Mouse (Mus musculus) heart, embryonic 15.5 days (tissue): ENCODE results near the gene Mybl2. TPM values are rescaled to one million over a fixed set of nuclear protein-coding genes. Genes with fewer than 3 reads are reported as not detected.
"Not testable (repeated sequence)": the region's sequence is repeated elsewhere in the genome, so short reads cannot be mapped to it uniquely, and the experiment has no call there.

ENCODE experiments used
- ATAC-seq: fragments of 200-750 bp; cut with Nextera tagmentation; replicated peaks from 2 replicates; pipeline ENCODE4 v1.8.0; 2017; ENCODE audit warnings: low read depth, moderate TSS enrichment; ENCODE audit not compliant: insufficient number of reproducible peaks, insufficient read depth, low FRiP score
- H3K27ac ChIP-seq: fragments of 300-500 bp; sonication (generic); 2 replicates; pipeline ENCODE4 v1.5.1; 2015; ENCODE audit warnings: mild to moderate bottlenecking, inconsistent platforms
- H3K27me3 ChIP-seq: fragments of 300-500 bp; sonication (generic); 2 replicates; pipeline ENCODE4 v1.6.1; 2015; ENCODE audit warnings: inconsistent platforms
- H3K36me3 ChIP-seq: fragments of 300-500 bp; sonication (generic); 2 replicates; pipeline ENCODE4 v1.6.1; 2015; ENCODE audit warnings: mild to moderate bottlenecking, inconsistent platforms
- H3K4me1 ChIP-seq: fragments of 300-500 bp; sonication (generic); replicated peaks from 2 replicates; pipeline ENCODE4 v1.6.1; 2015; ENCODE audit warnings: inconsistent platforms
- H3K4me2 ChIP-seq: fragments of 300-500 bp; sonication (generic); 2 replicates; pipeline ENCODE4 v1.6.1; 2015; ENCODE audit warnings: inconsistent platforms, mild to moderate bottlenecking, moderate library complexity
- H3K4me3 ChIP-seq: fragments of 300-500 bp; sonication (generic); 2 replicates; pipeline ENCODE4 v1.5.1; 2015; ENCODE audit warnings: mild to moderate bottlenecking, inconsistent platforms
- H3K9ac ChIP-seq: fragments of 300-500 bp; sonication (generic); 2 replicates; pipeline ENCODE4 v1.6.1; 2015; ENCODE audit warnings: mild to moderate bottlenecking, inconsistent platforms
- H3K9me3 ChIP-seq: fragments of 300-500 bp; sonication (generic); replicated peaks from 2 replicates; pipeline ENCODE4 v1.6.1; 2016; ENCODE audit warnings: inconsistent platforms
- WGBS: fragments of 180-500 bp; shearing (Covaris S2); methylation state at CpG from one replicate; pipeline ENCODE4 v1.1.7; 2015; ENCODE audit warnings: mixed read lengths; 5-methylcytosine and 5-hydroxymethylcytosine counted together
- polyA plus RNA-seq: library from polyadenylated mRNA; unstranded; fragments of >200 nt; fragmentation: Nextera tagmentation; extraction: Ambion mirVana; gene quantifications from 2 replicates; pipeline ENCODE4 v1.2.1, GENCODE M21; 2015

Mybl2 gene
- polyA plus RNA-seq, 1 experiment from 2014 or later = 12.0 TPM

- H3K36me3 ChIP-seq = 0 out of 2 replicates have a peak, but pooled peaks cover 4% of the 10 kb centered on the region
- no peak overlapping the region for H3K4me2 ChIP-seq
- H3K4me3 ChIP-seq = no peak overlapping the region
- no peak for ATAC-seq
- WGBS = 70% methylated on average over 4 of the region's 4 CpGs
- H3K4me1 ChIP-seq = peaks cover 28% of the 10 kb centered on the region
- H3K27me3 ChIP-seq = no peaks in the 10 kb centered on the region
- no peak overlapping the region for H3K9ac ChIP-seq
- no peaks in the 10 kb centered on the region for H3K9me3 ChIP-seq
- H3K27ac ChIP-seq = no peak overlapping the region
These were observed 1.7 kb upstream of the Mybl2 start for GRCm38 (mm10) chr2:163052826-163053225.

GRCm38 (mm10) chr2:163054891-163055494, 506 bp downstream of the Mybl2 start:
- H3K36me3 ChIP-seq = 0 out of 2 replicates have a peak, but pooled peaks cover 4% of the 10 kb centered on the region
- ATAC-seq = no peak
- peak overlapping the region; percentile 45; the same call in 1 of the 2 replicates for H3K27ac ChIP-seq
- peak overlapping the region; percentile 99 for H3K4me2 ChIP-seq
- peaks cover 28% of the 10 kb centered on the region for H3K4me1 ChIP-seq
- peak overlapping the region; percentile 63 for H3K9ac ChIP-seq
- under 1% methylated on average over 38 of the region's 38 CpGs for WGBS
- H3K27me3 ChIP-seq = no peaks in the 10 kb centered on the region
- H3K9me3 ChIP-seq = no peaks in the 10 kb centered on the region
- H3K4me3 ChIP-seq = peak overlapping the region; percentile 68

GRCm38 (mm10) chr2:163055715-163056114, 1.2 kb downstream of the Mybl2 start:
- H3K27me3 ChIP-seq = no peaks in the 10 kb centered on the region
- H3K9me3 ChIP-seq = no peaks in the 10 kb centered on the region
- 15% methylated on average over 5 of the region's 5 CpGs for WGBS
- no peak for ATAC-seq
- H3K4me2 ChIP-seq = peak overlapping the region; percentile 99
- H3K36me3 ChIP-seq = no peaks in the 10 kb centered on the region
- peaks cover 28% of the 10 kb centered on the region for H3K4me1 ChIP-seq
- no peak overlapping the region for H3K27ac ChIP-seq
- peak overlapping the region; percentile 68 for H3K4me3 ChIP-seq
- peak overlapping the region; percentile 63 for H3K9ac ChIP-seq

- no peaks in the 10 kb centered on the region for H3K36me3 ChIP-seq
- no peak overlapping the region; the same call in 1 of the 2 replicates for H3K4me2 ChIP-seq
- H3K4me1 ChIP-seq = peaks cover 28% of the 10 kb centered on the region
- no peak for ATAC-seq
- no peaks in the 10 kb centered on the region for H3K27me3 ChIP-seq
- WGBS = 72% methylated on average over 9 of the region's 9 CpGs
- no peak overlapping the region for H3K4me3 ChIP-seq
- no peak overlapping the region for H3K9ac ChIP-seq
- no peak overlapping the region for H3K27ac ChIP-seq
- no peaks in the 10 kb centered on the region for H3K9me3 ChIP-seq
These were observed 2.1 kb downstream of the Mybl2 start for GRCm38 (mm10) chr2:163056584-163056983.

GRCm38 (mm10) chr2:163058981-163059380, 4.5 kb downstream of the Mybl2 start:
- H3K9ac ChIP-seq, H3K4me2 ChIP-seq, H3K27ac ChIP-seq, H3K9me3 ChIP-seq, H3K27me3 ChIP-seq, ATAC-seq, H3K4me3 ChIP-seq, H3K36me3 ChIP-seq: not testable (repeated sequence)
- peaks cover 23% of the 10 kb centered on the region for H3K4me1 ChIP-seq
- WGBS = 88% methylated on average over 7 of the region's 7 CpGs

- no peak overlapping the region for H3K9ac ChIP-seq
- no peak overlapping the region for H3K4me2 ChIP-seq
- H3K9me3 ChIP-seq = no peaks in the 10 kb centered on the region
- 79% methylated on average over 6 of the region's 6 CpGs for WGBS
- H3K4me1 ChIP-seq = peaks cover 10% of the 10 kb centered on the region
- H3K4me3 ChIP-seq = no peak overlapping the region
- no peaks in the 10 kb centered on the region for H3K36me3 ChIP-seq
- ATAC-seq = no peak
- no peak overlapping the region for H3K27ac ChIP-seq
- no peaks in the 10 kb centered on the region for H3K27me3 ChIP-seq
These were observed 6.1 kb downstream of the Mybl2 start for GRCm38 (mm10) chr2:163060630-163061029.

- WGBS = 71% methylated on average over 8 of the region's 8 CpGs
- H3K27me3 ChIP-seq = no peaks in the 10 kb centered on the region
- no peak for ATAC-seq
- H3K9me3 ChIP-seq = no peaks in the 10 kb centered on the region
- no peak overlapping the region for H3K4me2 ChIP-seq
- H3K9ac ChIP-seq = no peak overlapping the region
- H3K27ac ChIP-seq = no peak overlapping the region
- H3K4me1 ChIP-seq = peaks cover 3% of the 10 kb centered on the region; the same call in 1 of the 2 replicates
- H3K36me3 ChIP-seq = no peaks in the 10 kb centered on the region
- H3K4me3 ChIP-seq = no peak overlapping the region
These were observed 7.0 kb downstream of the Mybl2 start for GRCm38 (mm10) chr2:163061203-163062118.

GRCm38 (mm10) chr2:163062119-163062508, 7.6 kb downstream of the Mybl2 start:
- 84% methylated on average over 6 of the region's 6 CpGs for WGBS
- no peaks in the 10 kb centered on the region for H3K9me3 ChIP-seq
- H3K36me3 ChIP-seq = no peaks in the 10 kb centered on the region
- no peak overlapping the region for H3K9ac ChIP-seq
- no peaks in the 10 kb centered on the region for H3K27me3 ChIP-seq
- H3K27ac ChIP-seq = no peak overlapping the region
- H3K4me3 ChIP-seq = no peak overlapping the region
- no peak overlapping the region for H3K4me2 ChIP-seq
- no peak for ATAC-seq
- no peaks in the 10 kb centered on the region for H3K4me1 ChIP-seq

- no peaks in the 10 kb centered on the region for H3K9me3 ChIP-seq
- WGBS = 81% methylated on average over 6 of the region's 6 CpGs
- no peak overlapping the region for H3K4me3 ChIP-seq
- H3K9ac ChIP-seq = no peak overlapping the region
- no peak overlapping the region for H3K27ac ChIP-seq
- H3K36me3 ChIP-seq = no peaks in the 10 kb centered on the region
- H3K4me1 ChIP-seq = no peaks in the 10 kb centered on the region
- no peaks in the 10 kb centered on the region for H3K27me3 ChIP-seq
- no peak for ATAC-seq
- no peak overlapping the region for H3K4me2 ChIP-seq
These were observed 11.8 kb downstream of the Mybl2 start for GRCm38 (mm10) chr2:163066326-163066725.

- H3K27me3 ChIP-seq = no peaks in the 10 kb centered on the region
- no peak overlapping the region for H3K4me3 ChIP-seq
- WGBS = 79% methylated on average over 1 of the region's 1 CpGs
- ATAC-seq = no peak
- H3K4me1 ChIP-seq = no peaks in the 10 kb centered on the region
- H3K9ac ChIP-seq = no peak overlapping the region
- no peaks in the 10 kb centered on the region for H3K9me3 ChIP-seq
- no peaks in the 10 kb centered on the region for H3K36me3 ChIP-seq
- no peak overlapping the region for H3K27ac ChIP-seq
- no peak overlapping the region for H3K4me2 ChIP-seq
These were observed 12.7 kb downstream of the Mybl2 start for GRCm38 (mm10) chr2:163067233-163067632.

- Histone ChIP-seq H3K27me3 (no peaks in the 10 kb centered on the region), H3K36me3 (no peaks in the 10 kb centered on the region; the same call in 1 of the 2 replicates), H3K9me3 (no peaks in the 10 kb centered on the region), H3K4me3 (no peak overlapping the region), H3K4me2 (no peak overlapping the region), H3K27ac (no peak overlapping the region), H3K9ac (no peak overlapping the region), H3K4me1 (no peaks in the 10 kb centered on the region)
- 83% methylated on average over 3 of the region's 3 CpGs for WGBS
- no peak for ATAC-seq
These were observed 15.7 kb downstream of the Mybl2 start for GRCm38 (mm10) chr2:163070213-163070612.
